Mouse (Mus musculus) liver, embryonic 16.5 days (tissue): ENCODE data around the gene Sec24a. TPM values are rescaled to one million over a fixed set of nuclear protein-coding genes. Genes with fewer than 3 reads are reported as not detected.

Source experiments
- ATAC-seq: fragments of 200-750 bp; cut with Nextera tagmentation; 2 replicates; pipeline ENCODE4 v1.8.0; 2017; ENCODE audit warnings: low read depth, mild to moderate bottlenecking, moderate number of reproducible peaks, moderate library complexity
- H3K27ac ChIP-seq: fragments of 300-500 bp; sonication (generic); 2 replicates; pipeline ENCODE4 v1.5.1; 2014; ENCODE audit warnings: mild to moderate bottlenecking, low read length
- H3K27me3 ChIP-seq: fragments of 300-500 bp; sonication (generic); 2 replicates; pipeline ENCODE4 v1.6.1; 2014; ENCODE audit warnings: low read depth, low read length, mixed read lengths; ENCODE audit not compliant: control insufficient read depth, insufficient read depth
- H3K36me3 ChIP-seq: fragments of 300-500 bp; sonication (generic); 2 replicates; pipeline ENCODE4 v1.6.1; 2014; ENCODE audit warnings: mild to moderate bottlenecking; ENCODE audit not compliant: control insufficient read depth, insufficient read depth
- H3K4me1 ChIP-seq: fragments of 300-500 bp; sonication (generic); 2 replicates; pipeline ENCODE4 v1.6.1; 2014; ENCODE audit warnings: low read depth, low read length, mixed read lengths; ENCODE audit not compliant: control insufficient read depth
- H3K4me2 ChIP-seq: fragments of 300-500 bp; sonication (generic); 2 replicates; pipeline ENCODE4 v1.6.1; 2014; ENCODE audit warnings: low read depth, low read length, mixed read lengths
- H3K4me3 ChIP-seq: fragments of 300-500 bp; sonication (generic); 2 replicates; pipeline ENCODE4 v1.5.1; 2014; ENCODE audit warnings: low read depth, mild to moderate bottlenecking, low read length
- H3K9ac ChIP-seq: fragments of 300-500 bp; sonication (generic); 2 replicates; pipeline ENCODE4 v1.6.1; 2014; ENCODE audit warnings: low read depth, low read length
- H3K9me3 ChIP-seq: fragments of 300-500 bp; sonication (generic); replicated peaks from 2 replicates; pipeline ENCODE4 v1.6.1; 2016; ENCODE audit warnings: low read length; ENCODE audit not compliant: control insufficient read depth
- WGBS: fragments of 180-500 bp; shearing (Covaris S2); extraction: QIAGEN DNeasy Blood & Tissue Kit; methylation state at CpG from one replicate; pipeline ENCODE4 v1.1.7; 2014; ENCODE audit not compliant: insufficient replicate concordance; 5-methylcytosine and 5-hydroxymethylcytosine counted together
- polyA plus RNA-seq: library from polyadenylated mRNA; unstranded; fragments of >200 nt; fragmentation: Nextera tagmentation; extraction: Ambion mirVana; gene quantifications from 2 replicates; pipeline ENCODE4 v1.2.1, GENCODE M21; 2015

Sec24a gene
- 7.9 and 8.8 TPM in 2 replicates for polyA plus RNA-seq

- Histone ChIP-seq H3K4me2 (peak within 1 kb of the TSS; percentile 78), H3K9me3 (no peaks in the 10 kb centered on the region), H3K4me1 (peaks cover 11% of the 10 kb centered on the region), H3K4me3 (peak within 1 kb of the TSS; percentile 98), H3K36me3 (no peaks in the 10 kb centered on the region), H3K27me3 (peaks cover 2% of the 10 kb centered on the region), H3K27ac (peak within 1 kb of the TSS; percentile 46; the same call in 1 of the 2 replicates), H3K9ac (peak within 1 kb of the TSS; percentile 98)
- peak; percentile 85 for ATAC-seq
- WGBS, result 1% methylated on average over 30 of the region's 30 CpGs
Measured at GRCm38 (mm10) chr11:51763213-51763907, at the start of gene Sec24a, which contains the start of gene Sar1b. TSS of gene Sec24a (minus strand) at chr11:51763634. TSS of gene Sar1b (plus strand) at chr11:51763687.

- Histone ChIP-seq H3K9me3 (no peaks in the 10 kb centered on the region), H3K4me2 (no peak overlapping the region), H3K27ac (no peak overlapping the region), H3K4me3 (no peak overlapping the region), H3K36me3 (no peaks in the 10 kb centered on the region), H3K9ac (no peak overlapping the region), H3K27me3 (no peaks in the 10 kb centered on the region), H3K4me1 (no peaks in the 10 kb centered on the region; the same call in 1 of the 2 replicates)
- 71% methylated on average over 8 of the region's 8 CpGs for WGBS
- ATAC-seq, result no peak
Measured at GRCm38 (mm10) chr11:51812022-51812546, 48.6 kb upstream of the Sec24a start.

GRCm38 (mm10) chr11:51811230-51811629 lies 47.8 kb upstream of the Sec24a start:
- Histone ChIP-seq H3K4me2 (no peak overlapping the region), H3K4me3 (no peak overlapping the region), H3K27me3 (no peaks in the 10 kb centered on the region), H3K4me1 (no peaks in the 10 kb centered on the region; the same call in 1 of the 2 replicates), H3K9ac (no peak overlapping the region), H3K27ac (no peak overlapping the region), H3K36me3 (no peaks in the 10 kb centered on the region), H3K9me3 (no peaks in the 10 kb centered on the region)
- WGBS, result 86% methylated on average over 4 of the region's 4 CpGs
- no peak for ATAC-seq

- Histone ChIP-seq H3K27ac (no peak overlapping the region), H3K9ac (no peak overlapping the region), H3K27me3 (no peaks in the 10 kb centered on the region), H3K36me3 (no peaks in the 10 kb centered on the region), H3K4me1 (peaks cover 6% of the 10 kb centered on the region), H3K4me2 (no peak overlapping the region), H3K9me3 (no peaks in the 10 kb centered on the region), H3K4me3 (no peak overlapping the region)
- WGBS, result 49% methylated on average over 6 of the region's 6 CpGs
- ATAC-seq, result no peak
Measured at GRCm38 (mm10) chr11:51809632-51810224, 46.3 kb upstream of the Sec24a start.

- peak; percentile 41; the same call in 1 of the 2 replicates for ATAC-seq
- Histone ChIP-seq H3K9me3 (no peaks in the 10 kb centered on the region), H3K4me1 (peaks cover 6% of the 10 kb centered on the region), H3K27me3 (no peaks in the 10 kb centered on the region), H3K9ac (no peak overlapping the region), H3K36me3 (no peaks in the 10 kb centered on the region), H3K4me2 (no peak overlapping the region), H3K27ac (no peak overlapping the region), H3K4me3 (no peak overlapping the region)
- WGBS, result 56% methylated on average over 13 of the region's 13 CpGs
Measured at GRCm38 (mm10) chr11:51807108-51807879, 43.9 kb upstream of the Sec24a start.

- Histone ChIP-seq H3K9ac (peak overlapping the region; percentile 51), H3K4me1 (peaks cover 6% of the 10 kb centered on the region), H3K36me3 (no peaks in the 10 kb centered on the region), H3K27me3 (no peaks in the 10 kb centered on the region), H3K4me2 (peak overlapping the region; percentile 60), H3K4me3 (peak overlapping the region; percentile 60), H3K27ac (peak overlapping the region; percentile 51; the same call in 1 of the 2 replicates), H3K9me3 (no peaks in the 10 kb centered on the region)
- 28% methylated on average over 17 of the region's 17 CpGs for WGBS
- ATAC-seq, result peak; percentile 71
Measured at GRCm38 (mm10) chr11:51805221-51805981, 42.0 kb upstream of the Sec24a start.

GRCm38 (mm10) chr11:51800634-51801325 lies 37.3 kb upstream of the Sec24a start:
- no peak overlapping the region for H3K9ac ChIP-seq
- no peak overlapping the region for H3K4me2 ChIP-seq
- WGBS, result 28% methylated on average over 7 of the region's 8 CpGs

GRCm38 (mm10) chr11:51796272-51796671 lies 32.8 kb upstream of the Sec24a start:
- Histone ChIP-seq H3K9ac (no peak overlapping the region), H3K9me3 (no peaks in the 10 kb centered on the region), H3K36me3 (peaks cover 7% of the 10 kb centered on the region), H3K4me2 (no peak overlapping the region), H3K27me3 (no peaks in the 10 kb centered on the region), H3K27ac (no peak overlapping the region), H3K4me3 (no peak overlapping the region), H3K4me1 (no peaks in the 10 kb centered on the region)
- 60% methylated on average over 4 of the region's 4 CpGs for WGBS
- no peak for ATAC-seq

More at GRCm38 (mm10) chr11:51800634-51801325, 37.3 kb upstream of the Sec24a start:
- no peaks in the 10 kb centered on the region for H3K36me3 ChIP-seq
- no peak overlapping the region for H3K27ac ChIP-seq
- no peak for ATAC-seq
- no peaks in the 10 kb centered on the region for H3K9me3 ChIP-seq
- H3K27me3 ChIP-seq, result no peaks in the 10 kb centered on the region
- H3K4me1 ChIP-seq, result peaks cover 5% of the 10 kb centered on the region
- H3K4me3 ChIP-seq, result no peak overlapping the region
